Mouse (Mus musculus): Measurements from ENCODE around the gene Stox2.

Stox2 gene

GRCm38 (mm10) chr8:47288131-47288865, 157.9 kb downstream of the Stox2 start:
- no peak for DNase-seq

DNA sequence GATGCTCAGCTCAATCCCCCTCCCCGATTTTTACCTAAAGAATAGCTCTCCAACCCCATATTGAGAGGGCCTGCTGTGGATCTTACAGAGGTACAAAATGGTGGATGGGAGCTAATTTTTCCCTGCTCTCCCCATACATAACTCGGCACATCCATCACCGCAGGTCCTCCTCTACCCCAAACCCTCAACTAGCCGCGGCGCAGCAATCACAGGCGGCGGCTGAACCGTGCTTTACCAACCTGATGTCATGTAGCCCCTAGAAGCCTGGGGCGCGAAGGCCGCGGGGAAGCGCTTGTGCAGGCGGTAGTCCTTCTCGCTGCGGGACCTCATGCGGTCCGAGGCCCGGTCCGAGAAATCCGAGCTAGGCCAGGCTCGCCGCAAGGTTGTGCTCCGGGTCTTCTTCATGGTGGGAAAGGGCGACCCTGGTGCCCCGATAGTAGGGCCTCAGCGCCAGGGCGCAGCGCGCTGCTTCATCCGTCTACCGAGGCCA, 158.5 kb downstream of the Stox2 start:
- DNase-seq: no peak

DNA sequence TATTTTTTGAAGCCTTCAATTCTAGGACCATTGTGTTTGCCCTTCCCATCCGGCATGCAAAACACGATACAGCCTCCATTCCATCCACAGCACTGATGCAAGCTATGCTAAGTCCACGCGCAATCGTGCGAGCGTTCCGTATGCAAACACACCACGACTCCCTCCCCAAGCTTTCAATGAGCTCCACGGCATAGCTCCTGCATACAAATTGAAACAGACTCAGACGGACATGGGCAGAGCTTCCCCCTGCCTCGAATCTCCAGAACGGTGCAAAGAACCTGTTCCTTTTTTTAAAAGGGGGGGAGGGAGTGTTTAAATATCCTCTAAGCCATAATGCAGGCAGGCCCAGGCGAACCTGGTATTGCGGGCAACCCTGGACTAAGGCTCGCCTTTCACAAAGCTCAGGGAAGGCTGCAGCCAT, 159.0 kb downstream of the Stox2 start:
- no peak for DNase-seq

DNA sequence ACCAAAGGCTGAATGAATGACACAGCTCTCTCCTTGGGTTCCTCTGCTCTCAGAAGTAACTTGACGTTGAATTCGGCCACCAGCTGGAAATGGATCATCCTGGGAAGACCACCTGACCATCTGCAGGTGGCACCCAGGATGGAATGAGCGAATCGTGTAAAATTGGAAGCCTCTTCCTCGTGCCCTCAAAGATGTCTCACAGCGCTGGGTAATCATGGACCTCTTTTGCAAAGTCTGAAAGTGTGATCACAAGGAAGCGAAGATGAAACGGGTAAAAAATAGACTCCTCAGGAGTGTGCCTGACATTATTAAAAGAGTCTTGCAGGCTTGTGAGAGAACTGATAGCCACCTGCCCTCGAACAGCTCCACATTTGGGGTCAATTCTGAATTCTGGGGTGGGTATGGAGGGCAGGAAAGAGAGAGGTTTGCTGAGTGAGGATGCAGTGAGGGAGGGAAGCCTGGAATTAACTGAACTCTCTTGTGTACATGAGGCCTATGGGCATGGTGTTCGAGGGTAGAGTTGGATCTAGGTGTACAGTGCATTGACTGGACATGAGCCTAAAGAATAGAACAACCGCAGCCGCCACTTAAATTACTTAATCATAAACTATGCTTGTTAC, 160.0 kb downstream of the Stox2 start:
- no peak for DNase-seq

DNA sequence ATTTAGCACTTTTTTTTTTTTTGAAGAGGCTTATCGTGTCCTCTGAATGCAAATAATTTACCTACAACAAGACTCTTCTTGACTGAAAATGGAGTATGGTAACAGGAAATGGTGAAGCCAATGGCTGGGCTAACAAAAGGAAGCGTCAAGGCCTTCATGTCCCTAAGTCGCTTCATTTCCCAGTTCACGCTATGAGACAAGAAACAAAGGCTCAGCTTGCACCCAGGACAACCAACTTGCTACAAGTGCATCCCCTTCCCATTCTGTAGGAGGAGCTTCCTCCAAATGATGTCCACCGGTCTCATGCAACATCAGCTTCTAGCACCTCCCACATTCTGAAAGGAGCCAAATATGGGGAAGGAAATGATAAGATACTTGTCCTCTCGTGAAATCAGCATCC, 160.7 kb downstream of the Stox2 start:
- no peak for DNase-seq

DNA sequence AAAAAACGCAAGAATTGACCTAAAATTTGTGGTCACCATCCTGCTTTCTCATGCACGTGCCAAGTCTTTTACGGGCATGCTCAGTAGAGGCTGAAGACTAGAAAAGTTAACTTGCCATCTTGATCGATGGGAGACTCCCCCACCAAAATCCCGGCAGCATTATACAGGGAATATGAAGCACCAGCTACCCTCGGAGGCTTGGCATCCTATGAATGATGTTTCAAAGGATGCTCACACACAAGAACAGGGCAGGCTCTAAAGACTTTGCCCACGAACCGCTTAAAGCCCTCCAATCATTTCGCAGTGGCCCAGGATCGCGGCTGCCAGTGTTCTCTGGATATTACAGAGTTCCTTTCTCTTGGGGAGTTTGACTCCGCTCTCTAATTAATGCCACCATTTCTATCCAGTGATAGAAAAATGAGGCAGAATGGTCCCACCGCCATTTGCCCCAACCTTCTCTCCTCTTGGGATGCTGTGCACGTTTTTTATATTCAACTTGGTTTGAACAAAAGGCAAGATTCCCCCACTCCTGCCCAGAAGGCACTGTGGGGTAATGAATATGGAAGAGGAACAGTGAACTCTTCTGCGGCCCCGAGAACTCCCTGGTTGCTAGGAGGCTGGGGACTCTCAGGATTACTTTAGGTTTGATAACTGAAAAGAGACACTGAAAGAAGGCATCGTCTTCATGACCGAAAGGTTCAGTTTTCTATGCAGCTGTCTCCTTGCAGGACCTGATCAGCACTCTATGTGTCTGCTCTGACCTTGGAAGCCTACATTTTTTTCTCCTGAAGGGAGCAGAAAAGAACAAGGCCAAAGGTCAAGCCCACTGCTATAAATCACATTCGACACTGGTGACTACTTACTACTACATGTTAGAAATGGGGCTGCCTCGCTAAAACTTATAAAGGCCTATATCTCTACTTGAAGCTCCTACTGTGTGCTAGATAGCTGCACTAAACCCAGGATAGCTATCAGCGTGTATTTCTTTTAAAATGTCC, 161.5 kb downstream of the Stox2 start:
- no peak for DNase-seq

- no peak for DNase-seq
Measured at GRCm38 (mm10) chr8:47279898-47280297, 166.3 kb downstream of the Stox2 start.

GRCm38 (mm10) chr8:47278211-47278610, 168.0 kb downstream of the Stox2 start:
- no peak for DNase-seq

- no peak for DNase-seq
Measured at GRCm38 (mm10) chr8:47268931-47269330, 177.2 kb downstream of the Stox2 start.

GRCm38 (mm10) chr8:47268062-47268822, 177.9 kb downstream of the Stox2 start:
- no peak for DNase-seq

GRCm38 (mm10) chr8:47263070-47263843, 182.9 kb downstream of the Stox2 start:
- no peak for DNase-seq

- DNase-seq: no peak
Measured at GRCm38 (mm10) chr8:47260751-47261474, 185.2 kb downstream of the Stox2 start.

- no peak for DNase-seq
Measured at GRCm38 (mm10) chr8:47250832-47251231, 195.3 kb downstream of the Stox2 start.

GRCm38 (mm10) chr8:47245116-47245515, 201.0 kb downstream of the Stox2 start:
- no peak for DNase-seq

GRCm38 (mm10) chr8:47244202-47244601, 202.0 kb downstream of the Stox2 start:
- DNase-seq: no peak

GRCm38 (mm10) chr8:47243631-47244030, 202.5 kb downstream of the Stox2 start:
- no peak for DNase-seq

DNA sequence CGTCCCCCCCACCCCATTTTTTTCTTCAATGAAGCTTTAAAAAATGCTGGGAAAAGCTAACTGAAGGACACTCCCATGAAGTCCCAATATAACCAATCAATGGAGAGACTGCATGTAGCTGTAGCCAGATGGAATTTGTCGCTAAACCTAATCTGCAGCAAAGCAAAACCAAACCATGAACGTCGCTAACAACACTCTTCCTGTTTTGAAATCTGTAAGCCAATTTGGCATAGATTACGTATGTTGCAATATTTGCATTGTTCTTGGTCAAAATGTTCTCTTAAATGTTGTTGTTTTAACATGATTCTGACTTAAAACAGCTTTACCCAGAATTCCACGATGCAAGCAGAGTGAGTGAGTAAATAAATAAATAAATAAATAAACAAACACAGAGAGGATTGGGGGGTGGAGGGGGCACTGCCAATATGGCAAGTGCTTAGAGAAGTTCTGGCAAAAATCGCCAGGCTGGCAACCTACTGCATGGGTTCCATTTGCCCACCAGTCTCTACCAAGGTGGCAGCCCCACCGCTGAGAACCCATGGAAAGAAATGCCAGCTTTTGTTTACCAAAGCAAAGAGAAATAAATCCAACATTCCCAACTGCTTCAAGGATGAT, 203.0 kb downstream of the Stox2 start:
- DNase-seq: no peak

GRCm38 (mm10) chr8:47242207-47243004, 203.8 kb downstream of the Stox2 start:
- peak; percentile 12 to 38 for DNase-seq

GRCm38 (mm10) chr8:47241421-47242078, 204.6 kb downstream of the Stox2 start:
- no peak for DNase-seq
